In genomic region chr16:44375459-44375858, GRCm38 (mm10) we compare ENCODE assay signal across 19 mouse cellular contexts. TPM values are rescaled to one million over a fixed set of nuclear protein-coding genes. Genes with fewer than 3 reads are reported as not detected.
"Had no signal": no experiment of that assay in that cellular context is flagged by ENCODE, and none has a peak within 500 bp of the region (broad histone marks: within the 10 kb centered on the region; RNA-seq: fewer than 3 reads in every experiment).

No protein-coding gene starts in this region.

- H3K27me3 ChIP-seq: neural tube, embryonic 13.5 days; neural tube, embryonic 15.5 days; stomach, embryonic 15.5 days had no signal

- H3K4me3 ChIP-seq: neural tube, embryonic 13.5 days; neural tube, embryonic 15.5 days; stomach, embryonic 15.5 days had no signal

- H3K27ac ChIP-seq: neural tube, embryonic 13.5 days; neural tube, embryonic 15.5 days; stomach, embryonic 15.5 days; stomach, postnatal 0 days had no signal

- DNase-seq: retina, postnatal 1 day; right cerebral cortex, adult 18-20 months; right cerebral cortex, postnatal 14 days; right cerebral cortex, postnatal 25 days; right cerebral cortex, postnatal 4 days; spleen, adult 18-20 months; thymus, adult 18-20 months; thymus, adult 2 months; thymus, postnatal 14 days; thymus, postnatal 25 days; thymus, postnatal 36 days; thymus, postnatal 4 days had no signal

- H3K4me1 ChIP-seq: neural tube, embryonic 13.5 days; neural tube, embryonic 15.5 days; stomach, embryonic 15.5 days had no signal

- H3K9me3 ChIP-seq: neural tube, embryonic 13.5 days; neural tube, embryonic 15.5 days; stomach, embryonic 15.5 days had no signal

- H3K9ac ChIP-seq: neural tube, embryonic 13.5 days; neural tube, embryonic 15.5 days; stomach, embryonic 15.5 days had no signal

RNA-seq across cellular contexts. Expression of gene Cfap44, which starts 19.1 kb away (rescaled TPM):
- total RNA-seq: neutrophil, adult 5-6 weeks had no signal
- polyA plus RNA-seq: small intestine, adult 2 months; spleen, adult 2 months had no signal
